ENCODE assay signal across 8 mouse cellular contexts in the genomic region with DNA sequence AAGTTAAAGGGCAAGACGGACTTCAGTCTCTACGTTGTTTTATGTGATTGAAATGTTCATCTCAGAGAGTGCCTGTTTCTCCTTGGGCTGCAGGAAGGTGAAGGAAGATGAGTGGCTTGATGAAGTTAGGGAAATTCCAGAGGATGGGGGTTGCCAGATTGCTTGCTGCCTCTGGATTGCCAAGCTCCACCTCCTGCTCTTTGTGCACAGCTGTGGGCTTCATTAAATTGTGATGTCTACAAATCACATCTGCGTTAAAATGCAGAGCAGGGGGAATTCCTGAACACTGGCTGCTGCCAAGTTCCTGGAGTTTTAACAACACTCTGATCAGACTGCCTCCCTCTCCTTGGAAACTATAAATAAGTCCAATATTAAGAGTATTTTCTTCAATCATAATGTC.
DNase-seq lines count a peak whose midpoint lies in the region; ATAC-seq lines count a peak whose summit lies in the region.

No protein-coding gene starts in this region.

- no peak overlapping the region for H3K4me3 ChIP-seq in intestine, embryonic 15.5 days (replicated peaks)

- peak; percentile 4 for DNase-seq in layer of hippocampus, adult 9-11 months
- no peak for DNase-seq in layer of hippocampus, postnatal 14 days (ENCODE audit: low spot score in 2 of 2)
- DNase-seq in embryo, embryonic 10.5 days (ENCODE audit: low spot score) = peak; percentile 53
- DNase-seq in lung, postnatal 25 days (ENCODE audit: low spot score) = peak; percentile 29
- no peak for DNase-seq in ovary, postnatal 14 days (ENCODE audit: low spot score)
- no peak for DNase-seq in cerebellum, adult 11-12 months

- H3K36me3 ChIP-seq in intestine, embryonic 15.5 days = no peaks in the 10 kb centered on the region

- H3K4me2 ChIP-seq in intestine, embryonic 15.5 days (replicated peaks) = 0 out of 2 replicates have a peak overlapping the region, but pooled peaks have one; percentile 24

- H3K9me3 ChIP-seq in intestine, embryonic 15.5 days = no peaks in the 10 kb centered on the region

- no peak overlapping the region for H3K9ac ChIP-seq in intestine, embryonic 15.5 days

- H3K4me1 ChIP-seq in intestine, embryonic 15.5 days (replicated peaks) = no peaks in the 10 kb centered on the region

- ATAC-seq in intestine, embryonic 15.5 days = peak; percentile 76
- ATAC-seq in megakaryocyte progenitor cell, adult 5-6 weeks (replicated peaks; ENCODE audit: poor library complexity) = no peak

- H3K27ac ChIP-seq in intestine, embryonic 15.5 days = no peak overlapping the region

- H3K27me3 ChIP-seq in intestine, embryonic 15.5 days (replicated peaks) = no peaks in the 10 kb centered on the region

- 18% methylated on average over 3 of the region's 3 CpGs for WGBS in intestine, embryonic 15.5 days

Comparison
In these comparisons a context has a peak if more than half of its experiments do, and no peak if none do; other contexts are left out.
1. DNase-seq: peak in layer of hippocampus, adult 9-11 months (single experiment), embryo, embryonic 10.5 days (single experiment) and lung, postnatal 25 days (single experiment); none in layer of hippocampus, postnatal 14 days (0 of 2), ovary, postnatal 14 days (single experiment) and cerebellum, adult 11-12 months (single experiment).